Mouse (Mus musculus) megakaryocyte, embryonic 14.5 days (primary cell): ENCODE measurements at regions not wholly inside any gene's neighbourhood (a gene's known extent, or its start where the extent isn't known, plus 50 kb on each side); places are given as distances from the start of the nearest gene placed in this dataset.

ENCODE experiments used
- FLI1 ChIP-seq: IDR thresholded peaks from 2 replicates; pipeline ENCODE4 v1.6.1; 2012; ENCODE audit warnings: low read length, inconsistent platforms, mixed read lengths
- GATA1 ChIP-seq: IDR thresholded peaks from 3 replicates; pipeline ENCODE4 v1.6.1; 2012; ENCODE audit warnings: mixed read lengths, low read length, inconsistent platforms, borderline replicate concordance

DNA sequence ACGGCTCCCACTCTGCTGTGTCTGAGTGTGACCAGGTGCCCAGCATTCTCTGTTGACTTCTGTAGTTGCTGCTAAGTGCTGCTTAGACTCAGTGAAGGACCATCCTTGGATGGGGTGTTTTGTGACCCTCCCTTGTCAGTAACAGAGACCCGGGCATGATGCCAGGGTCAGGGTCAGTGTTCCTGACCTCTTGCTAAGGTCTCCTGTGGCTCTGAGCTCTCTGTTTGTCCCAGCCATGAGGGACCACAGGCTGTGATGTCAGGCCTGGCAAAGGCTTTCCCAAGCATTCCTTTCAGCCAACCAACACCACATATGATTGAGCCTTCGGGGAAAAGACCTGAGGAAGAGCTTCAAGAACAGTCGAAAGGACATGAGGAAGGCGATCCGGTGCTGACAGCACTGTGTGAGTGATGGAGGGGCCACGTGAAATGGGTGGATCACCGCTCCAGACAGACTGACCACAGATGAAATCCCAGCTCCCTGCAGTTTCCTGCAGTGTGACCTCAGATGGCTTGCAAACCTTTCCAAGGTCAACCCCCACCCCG is 56.7 kb upstream of the Itga11 start:
- TF ChIP-seq GATA1 (no peak), FLI1 (no peak)
